22 mouse cellular contexts compared by ENCODE assay signal in the genomic region with DNA sequence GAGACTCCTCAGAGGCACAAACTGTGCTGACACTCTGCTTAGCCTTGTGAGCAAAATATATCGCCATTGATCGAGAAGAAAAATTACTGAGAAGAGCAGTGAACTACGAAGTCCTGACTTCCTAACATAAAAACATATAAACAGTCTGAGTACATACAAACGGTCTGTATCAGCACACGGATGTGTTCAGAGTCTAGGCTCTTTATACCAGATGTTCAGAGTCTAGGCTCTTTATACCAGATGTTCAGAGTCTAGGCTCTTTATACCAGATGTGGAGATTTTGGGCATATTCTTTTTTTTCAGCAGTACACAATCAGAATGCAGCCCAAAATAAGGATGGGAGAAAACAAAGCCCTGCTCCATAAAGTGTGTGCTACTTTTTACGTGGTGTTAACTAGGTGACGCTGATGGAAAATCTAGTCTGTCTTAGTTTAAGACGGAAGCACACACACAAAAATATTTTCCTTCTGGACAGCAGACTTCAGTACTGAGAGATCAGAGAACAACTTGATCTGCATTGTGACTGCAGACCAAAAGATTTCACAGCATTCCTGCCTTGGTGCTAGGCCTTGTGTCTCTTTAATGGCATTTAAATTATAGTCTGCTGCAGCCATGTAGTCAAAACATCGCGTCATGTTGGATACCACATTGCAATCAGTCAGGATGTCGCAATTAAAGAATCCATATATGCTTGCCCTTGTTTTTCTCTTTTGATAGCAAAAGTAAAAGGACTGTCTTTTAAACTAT.
DNase-seq lines count a peak whose midpoint lies in the region; ATAC-seq and TF ChIP-seq lines count a peak whose summit lies in the region.
"Had no signal": no experiment of that assay in that cellular context is flagged by ENCODE, and none has a peak within 500 bp of the region (broad histone marks: within the 10 kb centered on the region; RNA-seq: fewer than 3 reads in every experiment).

No protein-coding gene starts in this region.

- TF ChIP-seq POLR2A in limb, embryonic 14.5 days (IDR thresholded peaks at IDR 0.05; ENCODE audit: borderline replicate concordance, extremely low read depth, insufficient read depth, insufficient read length), result no peak

- 86% methylated on average over 11 of the region's 11 CpGs for WGBS in hindbrain, embryonic 13.5 days
- 90% methylated on average over 11 of the region's 11 CpGs for WGBS in hindbrain, embryonic 10.5 days
- 68% methylated on average over 11 of the region's 11 CpGs for WGBS in lung, postnatal 0 days
- 56% methylated on average over 11 of the region's 11 CpGs for WGBS in embryonic facial prominence, embryonic 14.5 days
- 43% methylated on average over 11 of the region's 11 CpGs for WGBS in limb, embryonic 14.5 days

- no peak overlapping the region for H3K4me3 ChIP-seq in hindbrain, embryonic 13.5 days
- no peak overlapping the region for H3K4me3 ChIP-seq in hindbrain, embryonic 10.5 days
- no peak overlapping the region for H3K4me3 ChIP-seq in lung, postnatal 0 days (ENCODE audit: low read depth, low read length)
- H3K4me3 ChIP-seq in embryonic facial prominence, embryonic 14.5 days (ENCODE audit: low read depth, low read length), result no peak overlapping the region
- no peak overlapping the region for H3K4me3 ChIP-seq in limb, embryonic 14.5 days (replicated peaks; ENCODE audit: low read length)
- H3K4me3 ChIP-seq: embryonic facial prominence, embryonic 15.5 days; heart, embryonic 12.5 days; midbrain, embryonic 15.5 days; stomach, embryonic 15.5 days had no signal

- no peak overlapping the region for H3K4me2 ChIP-seq in hindbrain, embryonic 13.5 days
- no peak overlapping the region for H3K4me2 ChIP-seq in lung, postnatal 0 days (replicated peaks; ENCODE audit: low read depth, low read length)
- H3K4me2 ChIP-seq in embryonic facial prominence, embryonic 14.5 days (ENCODE audit: low read depth, low read length), result no peak overlapping the region
- H3K4me2 ChIP-seq in limb, embryonic 14.5 days (replicated peaks; ENCODE audit: low read depth, low read length, severe bottlenecking), result no peak overlapping the region
- H3K4me2 ChIP-seq: embryonic facial prominence, embryonic 15.5 days; heart, embryonic 12.5 days; hindbrain, embryonic 14.5 days; midbrain, embryonic 15.5 days; stomach, embryonic 15.5 days had no signal

- TF ChIP-seq CTCF in lung, postnatal 0 days (IDR thresholded peaks at IDR 0.05), result no peak

- H3K9ac ChIP-seq in hindbrain, embryonic 13.5 days, result no peak overlapping the region
- H3K9ac ChIP-seq in lung, postnatal 0 days (replicated peaks; ENCODE audit: low read depth), result no peak overlapping the region
- no peak overlapping the region for H3K9ac ChIP-seq in embryonic facial prominence, embryonic 14.5 days (ENCODE audit: low read depth, low read length)
- no peak overlapping the region for H3K9ac ChIP-seq in limb, embryonic 14.5 days (ENCODE audit: low read depth, low read length, severe bottlenecking)
- H3K9ac ChIP-seq: embryonic facial prominence, embryonic 15.5 days; heart, embryonic 12.5 days; hindbrain, embryonic 14.5 days; liver, postnatal 0 days; midbrain, embryonic 15.5 days; stomach, embryonic 15.5 days had no signal

- H3K27me3 ChIP-seq in hindbrain, embryonic 13.5 days, result no peaks in the 10 kb centered on the region
- no peaks in the 10 kb centered on the region for H3K27me3 ChIP-seq in hindbrain, embryonic 10.5 days (ENCODE audit: insufficient read depth, poor library complexity, severe bottlenecking)
- no peaks in the 10 kb centered on the region for H3K27me3 ChIP-seq in lung, postnatal 0 days (replicated peaks; ENCODE audit: insufficient read depth, low read length)
- H3K27me3 ChIP-seq in embryonic facial prominence, embryonic 14.5 days (replicated peaks; ENCODE audit: control insufficient read depth, insufficient read depth, low read length), result no peaks in the 10 kb centered on the region
- no peaks in the 10 kb centered on the region for H3K27me3 ChIP-seq in limb, embryonic 14.5 days (ENCODE audit: control insufficient read depth, insufficient read depth, low read length)
- H3K27me3 ChIP-seq: embryonic facial prominence, embryonic 15.5 days; heart, embryonic 12.5 days; midbrain, embryonic 15.5 days; Patski; stomach, embryonic 15.5 days had no signal

- H3K36me3 ChIP-seq in hindbrain, embryonic 13.5 days, result peaks cover 23% of the 10 kb centered on the region
- H3K36me3 ChIP-seq in hindbrain, embryonic 10.5 days, result peaks cover 62% of the 10 kb centered on the region
- 0 out of 2 replicates have a peak, but pooled peaks cover 3% of the 10 kb centered on the region for H3K36me3 ChIP-seq in lung, postnatal 0 days (ENCODE audit: insufficient read depth, low read length)
- peaks cover 51% of the 10 kb centered on the region for H3K36me3 ChIP-seq in embryonic facial prominence, embryonic 14.5 days (ENCODE audit: control insufficient read depth, insufficient read depth, low read length)
- H3K36me3 ChIP-seq in limb, embryonic 14.5 days (ENCODE audit: control insufficient read depth, insufficient read depth, low read length), result peaks cover 31% of the 10 kb centered on the region
- H3K36me3 ChIP-seq: midbrain, embryonic 15.5 days; stomach, embryonic 15.5 days had no signal

- no peak for ATAC-seq in hindbrain, embryonic 13.5 days (ENCODE audit: low FRiP score)
- ATAC-seq in lung, postnatal 0 days, result peak; percentile 40
- no peak for ATAC-seq in embryonic facial prominence, embryonic 14.5 days (ENCODE audit: low read depth)
- peak; percentile 44; the same call in 1 of the 2 replicates for ATAC-seq in limb, embryonic 14.5 days (ENCODE audit: low FRiP score, low read depth)
- no peak for ATAC-seq in monocyte, adult 5-6 weeks (replicated peaks; ENCODE audit: insufficient number of reproducible peaks, low FRiP score, low TSS enrichment, poor library complexity, severe bottlenecking)
- ATAC-seq: liver, postnatal 0 days; midbrain, embryonic 15.5 days; Patski had no signal

- no peak for TF ChIP-seq EP300 in lung, postnatal 0 days (IDR thresholded peaks at IDR 0.05)

- no peak for DNase-seq in hindbrain, embryonic 10.5 days (ENCODE audit: low spot score)
- peak; percentile 63 for DNase-seq in lung, postnatal 0 days (ENCODE audit: low spot score)
- DNase-seq in lung, postnatal 10 days, result no peak
- no peak for DNase-seq in embryonic facial prominence, embryonic 14.5 days (ENCODE audit: low spot score)
- no peak for DNase-seq in limb, embryonic 14.5 days (ENCODE audit: low spot score)
- DNase-seq: adrenal gland, postnatal 10 days; cerebellum, adult 9-11 months; gastrocnemius, postnatal 10 days; heart, adult 11 months; heart, postnatal 14 days; kidney, adult 9 months; kidney, postnatal 4 days; liver, postnatal 0 days; thymus, adult 2 months had no signal

- no peaks in the 10 kb centered on the region for H3K4me1 ChIP-seq in hindbrain, embryonic 13.5 days (replicated peaks)
- H3K4me1 ChIP-seq in hindbrain, embryonic 10.5 days (replicated peaks), result no peaks in the 10 kb centered on the region
- H3K4me1 ChIP-seq in lung, postnatal 0 days (ENCODE audit: insufficient read depth, low read depth, low read length), result no peaks in the 10 kb centered on the region
- no peaks in the 10 kb centered on the region for H3K4me1 ChIP-seq in embryonic facial prominence, embryonic 14.5 days (ENCODE audit: control insufficient read depth, insufficient read depth, low read length)
- H3K4me1 ChIP-seq in limb, embryonic 14.5 days (ENCODE audit: control insufficient read depth, insufficient read depth, low read length), result 0 out of 2 replicates have a peak, but pooled peaks cover 3% of the 10 kb centered on the region
- H3K4me1 ChIP-seq: heart, embryonic 12.5 days; stomach, embryonic 15.5 days had no signal

- H3K9me3 ChIP-seq in hindbrain, embryonic 13.5 days, result no peaks in the 10 kb centered on the region
- H3K9me3 ChIP-seq in hindbrain, embryonic 10.5 days, result no peaks in the 10 kb centered on the region
- no peaks in the 10 kb centered on the region for H3K9me3 ChIP-seq in lung, postnatal 0 days (ENCODE audit: low read length)
- H3K9me3 ChIP-seq in embryonic facial prominence, embryonic 14.5 days (ENCODE audit: control insufficient read depth, low read length), result no peaks in the 10 kb centered on the region
- H3K9me3 ChIP-seq in limb, embryonic 14.5 days (ENCODE audit: control insufficient read depth, low read length), result no peaks in the 10 kb centered on the region
- H3K9me3 ChIP-seq: embryonic facial prominence, embryonic 15.5 days; heart, embryonic 12.5 days; midbrain, embryonic 15.5 days; stomach, embryonic 15.5 days had no signal

- H3K27ac ChIP-seq in hindbrain, embryonic 13.5 days, result peak overlapping the region; percentile 12; the same call in 1 of the 2 replicates
- no peak overlapping the region for H3K27ac ChIP-seq in hindbrain, embryonic 10.5 days
- H3K27ac ChIP-seq in lung, postnatal 0 days (ENCODE audit: low read length), result no peak overlapping the region
- H3K27ac ChIP-seq in embryonic facial prominence, embryonic 14.5 days (replicated peaks; ENCODE audit: low read depth, low read length), result peak overlapping the region; percentile 28; the same call in 1 of the 2 replicates
- no peak overlapping the region for H3K27ac ChIP-seq in limb, embryonic 14.5 days (replicated peaks; ENCODE audit: low read depth, low read length)
- H3K27ac ChIP-seq: embryonic facial prominence, embryonic 15.5 days; hindbrain, embryonic 14.5 days; midbrain, embryonic 15.5 days; stomach, embryonic 15.5 days had no signal

Comparison
In these comparisons a context has a peak if more than half of its experiments do, and no peak if none do; other contexts are left out.
1. H3K27ac ChIP-seq: peak in hindbrain, embryonic 13.5 days (single experiment) and embryonic facial prominence, embryonic 14.5 days (single experiment); none in hindbrain, embryonic 10.5 days (single experiment), lung, postnatal 0 days (single experiment) and limb, embryonic 14.5 days (single experiment).
2. ATAC-seq: peak in lung, postnatal 0 days (single experiment) and limb, embryonic 14.5 days (single experiment); none in hindbrain, embryonic 13.5 days (single experiment), embryonic facial prominence, embryonic 14.5 days (single experiment) and monocyte, adult 5-6 weeks (single experiment).